Mouse (Mus musculus) C2C12 (cell line): ENCODE results near the gene Oaf.

Experiments used
- CTCF ChIP-seq: IDR thresholded peaks from one replicate; pipeline ENCODE4 v1.5.1; 2011; ENCODE audit not compliant: control insufficient read depth, insufficient read depth, insufficient read length
- FOSL1 ChIP-seq: IDR thresholded peaks from one replicate; pipeline ENCODE4 v1.8.0; 2011; ENCODE audit warnings: mild to moderate bottlenecking, low read length; ENCODE audit not compliant: poor library complexity, insufficient read depth, severe bottlenecking
- MAX ChIP-seq: IDR thresholded peaks from one replicate; pipeline ENCODE4 v1.6.1; 2011; ENCODE audit warnings: mild to moderate bottlenecking, control low read depth
- MYOD1 ChIP-seq: IDR thresholded peaks from one replicate; pipeline ENCODE4 v1.6.1; 2011; ENCODE audit warnings: low read depth; ENCODE audit not compliant: control insufficient read depth, insufficient read length
- USF1 ChIP-seq: IDR thresholded peaks from one replicate; pipeline ENCODE4 v1.6.1; 2011; ENCODE audit warnings: low read depth, mild to moderate bottlenecking, control low read depth, moderate library complexity

GRCm38 (mm10) chr9:43189021-43189356, 50.7 kb downstream of the Oaf start:
- no peak for TF ChIP-seq CTCF
- no peak for TF ChIP-seq MYOD1
- TF ChIP-seq FOSL1, result no peak
- TF ChIP-seq USF1, result no peak
- no peak for TF ChIP-seq MAX
